Mouse (Mus musculus) retina, embryonic 14.5 days (tissue): ENCODE measurements around the gene Atp6v0a4.
A peak's percentile ranks its signal among the peaks of the same experiment; 100 is the strongest.

Experiments
- DNase-seq: peaks from one replicate; pipeline ENCODE4 v3.0.0-alpha.2; 2015; ENCODE audit warnings: low spot score

Gene Atp6v0a4

DNA sequence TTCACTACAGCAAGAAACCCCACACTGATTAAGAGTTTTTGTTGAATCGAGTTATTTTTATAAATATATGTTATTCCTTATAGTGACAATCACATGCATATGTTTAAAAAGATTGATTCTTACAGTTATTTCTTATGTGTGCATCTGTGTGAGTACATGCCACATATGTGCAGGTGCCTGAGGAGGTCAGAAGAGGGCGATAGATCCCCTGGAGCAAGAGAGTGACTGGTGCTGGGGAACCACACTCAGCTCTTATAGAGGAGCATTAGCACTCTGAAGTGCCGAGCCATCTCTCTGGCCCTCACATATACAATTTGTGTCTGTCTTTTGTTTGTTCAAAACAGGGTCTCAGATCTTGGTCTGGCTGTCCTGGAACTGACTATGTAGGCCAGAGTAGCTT is 50.8 kb downstream of the Atp6v0a4 start:
- DNase-seq: no peak

DNA sequence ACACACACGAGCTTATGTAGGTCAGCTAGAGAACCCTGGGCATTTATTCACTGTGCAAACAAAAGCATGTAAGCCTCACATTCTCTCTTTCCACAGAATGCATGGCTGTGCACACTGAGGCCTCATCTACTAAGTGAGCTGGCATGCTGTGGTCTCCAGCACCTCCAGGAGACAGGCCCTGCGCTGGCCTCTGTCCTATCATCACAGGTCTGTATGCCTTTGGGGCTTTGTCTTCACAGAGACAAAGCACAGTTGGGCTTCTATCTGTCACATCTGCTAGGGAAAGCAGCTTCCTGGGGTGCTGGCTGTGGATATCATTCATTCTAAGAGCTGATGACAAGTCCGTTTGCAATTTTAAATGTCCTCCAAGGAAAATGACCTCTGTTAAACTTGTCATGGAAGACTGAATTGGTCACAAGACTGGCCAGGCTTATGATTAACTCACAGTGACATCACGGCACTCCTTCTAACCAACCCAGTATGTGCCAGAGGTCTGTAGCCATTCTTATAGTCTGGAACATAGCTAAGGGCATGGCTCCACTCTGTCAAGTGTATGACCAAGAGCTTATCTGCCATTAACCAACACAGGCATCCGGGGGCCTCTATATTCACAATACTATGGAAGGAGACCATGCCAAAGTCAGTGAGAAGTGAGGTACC is 52.1 kb downstream of the Atp6v0a4 start:
- DNase-seq: no peak

DNA sequence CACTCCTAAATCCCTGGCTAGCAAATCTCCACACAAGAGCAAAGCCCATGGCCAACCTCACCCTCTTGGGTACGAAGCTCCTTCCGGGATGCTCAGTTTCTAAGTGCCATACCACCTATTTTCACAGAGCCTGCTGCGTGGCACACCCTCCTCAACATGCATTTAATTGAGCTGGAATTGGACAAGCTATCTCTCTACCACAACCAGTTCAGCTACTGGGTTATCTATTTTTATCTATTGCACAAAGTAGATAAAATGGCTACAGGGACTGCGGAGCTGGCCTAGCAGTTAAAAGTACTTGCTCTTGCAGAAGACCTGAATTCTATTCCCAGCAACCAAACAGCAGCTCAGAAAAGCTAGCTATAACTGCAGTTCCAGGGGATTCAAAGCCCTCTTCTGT is 53.1 kb downstream of the Atp6v0a4 start:
- no peak for DNase-seq

DNA sequence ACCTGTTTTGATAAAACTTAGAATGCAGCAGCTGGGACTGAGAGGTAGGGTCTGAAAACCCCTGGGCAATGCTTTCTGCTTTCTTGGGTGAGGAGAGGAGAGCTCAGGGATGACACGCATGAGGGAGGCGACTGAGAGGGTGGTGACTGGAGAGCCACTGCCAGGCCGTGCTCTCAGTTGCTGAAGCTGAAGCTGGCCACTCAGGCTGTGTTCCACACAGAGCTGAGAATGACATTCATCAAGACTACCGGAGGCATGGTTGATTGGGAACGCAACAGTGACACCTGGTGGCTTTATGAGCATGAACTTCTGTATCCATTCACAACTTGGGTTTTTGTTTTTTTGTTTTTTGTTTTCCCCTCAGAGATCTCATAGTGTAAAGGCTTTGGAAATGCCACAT is 58.2 kb downstream of the Atp6v0a4 start:
- DNase-seq: peak; percentile 87

DNA sequence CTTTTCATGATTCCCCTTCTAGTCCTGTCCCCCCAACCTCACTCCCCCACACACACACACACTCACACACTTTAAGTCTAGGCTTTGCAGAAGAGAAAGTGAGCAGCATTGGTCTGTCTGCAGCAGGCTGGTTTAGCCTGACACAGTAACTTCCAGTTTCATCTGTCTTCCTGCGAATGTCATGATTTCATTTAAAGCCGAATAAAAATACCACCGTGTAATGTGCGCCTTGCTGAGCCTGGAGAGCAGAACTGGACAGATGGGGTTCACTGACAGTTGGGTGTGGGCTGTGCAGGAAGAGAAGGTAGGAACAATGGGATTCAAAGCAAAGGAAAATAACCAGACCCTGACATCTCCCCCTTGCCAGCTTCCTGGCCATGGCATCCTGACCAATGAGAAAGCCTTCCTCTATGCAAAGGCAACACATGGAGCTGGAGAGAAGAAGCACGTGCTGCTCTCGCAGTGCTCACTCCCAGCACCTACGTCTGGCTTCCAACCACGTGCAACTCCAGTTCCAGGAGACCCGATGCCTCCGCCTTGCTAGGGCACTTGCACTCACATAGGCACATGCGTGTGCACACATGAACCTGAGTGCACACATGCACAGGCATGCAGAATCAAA is 58.8 kb downstream of the Atp6v0a4 start:
- DNase-seq: no peak

DNA sequence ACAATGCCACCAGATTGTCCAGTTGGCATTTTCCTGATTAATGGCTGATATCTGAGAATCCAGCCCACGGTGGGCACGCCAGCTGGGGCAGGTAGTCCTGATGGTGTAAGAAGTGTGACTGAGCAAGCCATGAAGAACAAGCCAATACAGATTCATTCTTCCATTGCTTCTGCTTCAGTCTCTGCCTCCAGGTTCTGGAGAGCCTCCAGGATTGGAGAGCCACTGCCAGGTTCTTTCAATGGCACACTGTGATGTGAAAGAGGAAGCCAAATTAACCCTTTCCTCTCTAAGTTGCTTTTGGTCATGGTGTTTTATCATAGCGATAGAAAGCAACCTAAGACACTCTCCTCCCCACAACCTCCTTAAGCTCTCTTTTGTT is 59.3 kb downstream of the Atp6v0a4 start:
- no peak for DNase-seq

DNA sequence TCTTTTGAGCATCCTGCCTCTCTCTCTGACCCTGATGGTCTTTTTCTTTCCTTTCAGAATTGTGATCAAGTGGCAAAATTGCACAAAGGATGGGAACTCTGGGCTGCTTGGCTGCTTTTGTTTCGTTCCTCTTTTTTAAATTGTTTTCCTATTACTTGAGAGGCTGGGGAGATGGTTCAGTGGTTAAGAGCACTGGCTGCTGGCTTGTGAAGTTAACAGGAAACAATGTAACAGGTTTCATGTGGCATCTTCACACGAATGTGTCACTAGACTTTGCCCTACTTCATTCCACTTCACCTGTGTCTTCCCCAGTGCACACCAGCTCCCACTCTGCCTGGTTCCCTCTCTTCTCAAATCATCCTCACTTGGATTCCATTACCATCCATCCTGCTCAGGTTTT is 59.8 kb downstream of the Atp6v0a4 start:
- no peak for DNase-seq

DNA sequence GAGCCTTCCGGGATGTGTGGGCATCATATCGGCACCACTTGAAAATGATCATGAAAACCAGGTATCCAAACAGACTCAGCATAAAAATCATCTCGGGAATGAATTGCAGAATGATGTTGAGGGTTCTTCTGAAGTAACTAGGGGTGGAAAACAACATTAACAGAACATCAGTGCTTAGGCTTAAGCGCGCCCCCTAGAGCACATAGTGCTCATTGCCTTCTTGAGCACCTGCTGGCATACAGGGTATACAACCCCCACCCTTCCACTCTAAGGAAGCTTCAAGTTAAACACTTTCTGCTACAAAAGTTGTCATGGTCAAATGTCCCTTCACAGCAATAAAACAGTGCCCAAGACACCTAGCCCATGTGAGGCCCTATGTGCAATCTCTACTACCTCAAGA is 65.6 kb downstream of the Atp6v0a4 start:
- no peak for DNase-seq

DNA sequence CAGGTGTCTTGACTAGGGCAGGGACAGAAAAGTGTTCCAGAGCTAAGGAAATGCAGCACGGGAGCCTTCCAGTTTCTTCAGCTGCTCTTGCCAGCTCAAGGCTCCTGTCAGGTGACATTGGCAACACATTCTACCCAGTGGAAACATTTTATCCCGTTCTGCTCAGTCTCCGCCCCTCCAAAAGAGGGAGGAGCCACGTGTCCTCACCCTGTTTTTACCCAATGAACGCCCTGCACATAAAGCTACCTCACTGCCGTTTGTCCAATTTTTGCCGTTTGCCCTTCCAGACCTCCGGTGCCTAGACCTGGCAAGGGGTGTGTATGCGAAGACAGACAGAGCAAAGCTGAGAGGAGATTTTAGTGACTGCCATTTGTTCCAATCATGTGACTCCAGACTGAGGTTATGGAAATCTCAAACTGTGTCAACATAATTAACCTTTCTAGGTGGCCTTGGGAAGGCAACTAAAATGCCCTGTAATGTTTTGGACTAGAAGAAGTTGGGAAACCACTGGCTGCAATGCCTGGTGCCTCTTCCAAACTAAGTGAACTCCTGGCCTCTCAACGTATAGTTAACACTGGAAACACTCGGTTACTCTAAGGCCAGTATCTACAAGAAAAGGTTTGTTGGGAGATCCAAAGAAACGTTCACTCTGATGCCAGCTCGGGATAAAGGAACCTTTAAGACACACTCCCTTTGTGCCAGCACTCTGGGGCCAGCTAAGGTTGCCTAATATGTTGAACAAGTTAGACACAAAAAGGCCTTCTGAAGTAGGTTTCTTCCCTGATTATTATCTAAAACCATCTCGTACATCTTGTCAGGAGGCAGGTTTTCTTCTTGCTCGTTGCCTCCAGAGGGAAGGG is 68.7 kb downstream of the Atp6v0a4 start:
- no peak for DNase-seq

DNA sequence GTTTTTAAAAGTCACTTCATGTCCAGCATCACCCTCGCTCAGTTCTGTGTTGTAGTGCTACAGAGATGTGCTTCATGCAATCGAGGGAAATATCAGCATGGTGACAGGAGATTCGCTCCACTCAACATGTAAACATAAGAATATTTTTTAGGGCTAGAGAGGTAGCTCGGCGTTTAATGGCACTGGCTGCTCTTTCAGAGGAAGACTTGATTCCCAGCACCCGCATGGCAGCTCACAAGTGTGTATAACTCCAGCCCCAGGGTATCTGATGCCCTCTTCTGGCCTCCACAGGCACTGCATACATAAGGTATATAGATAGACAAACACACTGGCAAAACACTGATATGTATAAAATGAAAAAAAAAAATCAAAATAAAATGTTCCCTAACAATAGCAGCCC is 74.8 kb downstream of the Atp6v0a4 start:
- DNase-seq: no peak

DNA sequence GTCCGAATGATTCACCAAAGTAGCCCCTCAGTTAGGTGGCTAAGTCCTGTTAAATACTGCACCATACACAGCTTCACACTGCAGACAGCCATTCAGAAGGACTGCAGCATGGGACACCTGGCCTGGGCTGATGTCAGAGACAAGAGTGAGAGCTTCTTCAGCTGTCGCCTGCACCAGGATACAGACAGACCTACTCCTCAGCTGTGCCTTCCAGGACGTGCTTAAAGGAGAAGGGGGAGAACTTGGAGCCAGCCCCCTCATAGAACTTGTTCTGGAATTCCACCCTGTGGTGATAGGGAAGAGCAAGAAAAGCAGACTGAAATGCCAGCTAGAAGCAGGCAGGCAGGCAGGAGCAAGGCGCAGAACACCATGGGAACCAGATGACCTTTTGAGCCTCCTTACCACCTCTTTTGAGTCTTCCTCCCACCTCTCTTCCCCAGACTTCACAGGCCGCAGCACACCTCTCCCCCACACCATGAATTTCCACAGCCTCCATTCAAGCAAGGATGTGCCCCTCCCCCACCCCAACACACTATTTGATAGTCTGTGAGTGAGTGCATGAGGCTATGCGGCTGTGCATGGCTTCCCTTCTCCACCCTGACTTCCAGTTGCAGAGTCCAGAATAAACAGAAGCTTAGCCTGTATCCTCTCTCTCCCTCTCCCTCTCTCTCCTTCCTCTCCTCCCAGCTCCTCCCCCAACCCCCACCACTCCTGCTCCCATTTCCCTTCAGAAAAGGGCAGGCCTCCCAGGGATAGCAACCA is 75.4 kb downstream of the Atp6v0a4 start:
- no peak for DNase-seq

DNA sequence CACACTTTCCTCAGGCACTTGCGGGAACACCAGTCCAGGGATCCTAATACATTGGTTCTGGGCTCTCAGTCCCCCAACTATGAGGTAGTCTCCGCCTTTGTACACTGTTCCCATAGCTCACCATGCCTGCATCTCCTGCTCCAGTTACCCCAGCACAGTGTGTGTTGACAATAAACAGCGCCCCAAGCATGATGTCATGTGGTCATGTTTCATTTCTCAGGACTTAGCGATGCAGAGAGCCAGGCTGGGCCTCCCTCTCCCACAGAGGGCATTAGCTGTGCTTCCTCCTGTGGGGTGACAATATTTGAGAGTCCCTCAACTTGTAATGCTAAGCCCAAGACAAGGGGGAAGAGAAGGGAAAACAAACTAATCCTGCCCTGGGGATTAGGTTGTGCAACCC is 76.4 kb downstream of the Atp6v0a4 start:
- no peak for DNase-seq

DNA sequence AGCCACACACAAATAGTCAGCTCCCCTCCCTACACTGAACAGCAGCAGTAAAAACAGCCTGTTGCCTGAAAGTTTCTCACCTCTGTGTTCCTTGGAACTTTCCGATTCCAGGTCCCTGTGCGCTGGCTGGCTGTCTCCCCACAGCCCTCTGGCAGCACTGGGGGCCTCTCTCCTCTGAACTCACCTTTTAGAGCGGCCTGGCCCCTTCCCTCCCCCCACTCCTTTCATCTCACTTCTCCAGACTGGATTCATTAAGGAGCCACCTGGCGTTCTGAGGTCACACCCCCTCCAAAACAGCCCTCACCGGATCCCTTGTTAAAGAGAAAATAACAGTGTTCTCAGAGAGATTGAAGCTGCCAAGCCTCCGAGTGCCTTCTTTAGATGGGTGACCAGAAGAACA is 77.5 kb downstream of the Atp6v0a4 start, which contains the start of gene Svopl:
Gene Svopl (minus strand): TSS at position 159 of the 400 bp plus-strand sequence.
- no peak for DNase-seq

DNA sequence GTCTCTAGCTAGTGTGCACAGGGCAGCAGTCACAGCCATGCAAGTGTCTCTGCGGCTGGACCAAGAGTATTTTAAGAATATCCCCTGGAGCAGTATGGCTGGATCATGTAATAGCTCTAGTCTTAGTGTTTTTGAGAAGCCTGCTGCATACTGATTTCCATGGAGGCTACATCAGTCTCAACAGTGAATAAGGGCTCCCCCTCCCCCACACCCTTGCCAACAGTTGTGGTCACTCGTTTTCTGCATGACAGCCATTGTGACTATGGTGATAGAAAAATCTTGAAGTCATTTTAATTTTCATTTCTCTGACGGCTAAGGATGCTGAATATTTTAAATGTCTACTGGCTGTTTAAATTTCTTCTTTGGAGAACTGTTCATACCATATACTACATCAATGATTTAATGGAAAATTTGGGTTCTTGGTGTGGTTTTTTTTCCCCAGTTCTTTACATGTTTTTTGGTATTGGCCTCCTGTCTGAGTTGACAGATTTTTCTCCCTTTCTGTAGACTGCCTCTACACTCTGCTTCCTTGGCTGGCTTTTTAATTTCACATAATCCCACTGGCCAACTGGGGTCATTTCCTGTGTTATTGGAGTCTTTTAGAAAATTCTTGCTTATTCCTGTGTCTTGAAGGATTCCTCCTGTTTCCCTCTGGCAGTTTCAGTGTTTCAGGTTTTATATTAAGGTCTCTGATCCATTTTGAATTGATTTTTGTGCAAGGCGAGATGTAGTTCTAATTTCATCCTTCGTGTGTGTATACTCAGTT is 91.4 kb downstream of the Atp6v0a4 start:
- DNase-seq: no peak

DNA sequence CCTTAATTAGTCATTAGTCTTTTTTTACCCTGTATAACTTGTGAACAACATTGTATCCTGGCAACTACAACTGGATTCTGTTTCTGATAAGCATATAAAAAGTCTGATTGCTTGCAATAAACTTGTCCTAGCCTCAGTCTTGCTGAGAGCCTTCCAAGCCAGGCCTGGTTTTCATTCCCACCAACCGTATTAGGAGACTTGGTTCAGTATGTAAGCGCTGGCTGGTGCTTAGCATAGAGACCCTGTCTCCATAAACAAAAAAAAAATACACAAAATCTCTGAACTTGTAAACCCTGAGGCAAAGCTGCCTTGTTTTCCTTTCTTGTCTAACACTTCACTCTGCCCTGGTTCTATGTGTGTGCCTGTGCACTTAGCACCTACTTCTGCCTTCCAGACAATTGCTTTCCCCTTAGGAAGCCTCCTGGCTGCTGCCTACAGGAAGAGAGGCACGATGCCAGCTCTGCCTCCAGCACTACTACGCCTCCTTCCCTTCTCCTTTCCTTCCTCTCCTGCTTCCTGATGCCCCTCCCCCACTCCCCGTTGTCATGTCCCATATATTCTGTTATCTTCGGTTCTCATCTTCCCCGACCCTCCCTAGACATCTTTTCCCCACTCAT is 92.4 kb downstream of the Atp6v0a4 start:
- no peak for DNase-seq

DNA sequence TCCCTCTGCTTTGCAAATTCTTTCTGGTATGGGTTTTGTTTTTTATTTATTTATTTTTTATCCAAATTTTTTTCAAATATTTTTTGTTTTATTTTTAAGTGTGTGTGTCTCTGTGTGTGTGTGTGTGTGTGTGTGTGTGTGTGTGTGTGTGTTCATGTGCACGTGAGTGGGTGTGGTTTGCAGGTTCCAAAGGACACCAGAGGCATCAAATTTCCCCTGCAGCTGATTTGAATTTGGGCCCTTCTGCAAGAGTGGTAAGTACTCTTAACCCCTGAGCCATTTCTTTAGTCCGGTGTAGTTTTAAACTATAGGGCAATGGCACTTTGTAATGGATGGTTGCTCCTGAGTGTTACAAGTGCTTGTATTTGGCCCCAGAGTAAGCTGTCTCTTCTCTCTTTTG is 96.2 kb downstream of the Atp6v0a4 start:
- DNase-seq: no peak

DNA sequence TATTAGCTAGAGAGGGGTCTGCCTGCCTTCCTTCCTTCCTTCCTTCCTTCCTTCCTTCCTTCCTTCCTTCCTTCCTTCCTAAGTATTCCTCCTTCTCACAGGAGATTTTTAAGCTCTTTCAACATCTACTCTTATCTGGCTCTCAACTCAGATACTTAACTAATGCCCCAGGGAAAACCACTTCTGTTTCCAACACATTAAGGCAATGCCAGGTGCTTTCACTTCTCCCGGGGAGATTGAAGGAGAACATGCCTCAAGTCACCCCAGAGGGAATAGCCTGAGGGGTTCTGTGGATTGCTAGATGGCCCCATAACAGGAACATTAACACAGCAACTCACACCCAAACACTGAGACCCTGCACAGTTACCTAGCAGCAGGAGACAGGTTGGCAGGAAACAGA is 96.6 kb downstream of the Atp6v0a4 start:
- no peak for DNase-seq

DNA sequence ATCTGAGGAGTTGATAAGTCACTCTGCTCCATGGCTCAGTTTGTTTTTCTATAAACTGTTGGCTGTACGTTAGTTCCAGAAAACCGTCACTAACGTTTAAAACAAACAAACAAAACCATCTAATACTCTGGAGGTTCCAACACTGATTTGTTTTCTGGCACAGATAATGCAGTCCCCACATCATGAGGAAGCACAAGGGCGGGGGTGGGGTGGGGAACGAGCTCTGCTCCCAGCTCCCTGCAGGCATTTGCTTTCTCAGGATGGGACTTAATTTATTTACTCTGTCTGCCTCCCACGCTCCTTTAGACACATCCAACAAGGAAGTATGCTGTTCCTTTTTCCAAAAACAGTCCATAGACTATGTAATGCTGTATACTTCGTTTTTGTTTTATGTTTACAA is 101.1 kb downstream of the Atp6v0a4 start:
- DNase-seq: no peak

DNA sequence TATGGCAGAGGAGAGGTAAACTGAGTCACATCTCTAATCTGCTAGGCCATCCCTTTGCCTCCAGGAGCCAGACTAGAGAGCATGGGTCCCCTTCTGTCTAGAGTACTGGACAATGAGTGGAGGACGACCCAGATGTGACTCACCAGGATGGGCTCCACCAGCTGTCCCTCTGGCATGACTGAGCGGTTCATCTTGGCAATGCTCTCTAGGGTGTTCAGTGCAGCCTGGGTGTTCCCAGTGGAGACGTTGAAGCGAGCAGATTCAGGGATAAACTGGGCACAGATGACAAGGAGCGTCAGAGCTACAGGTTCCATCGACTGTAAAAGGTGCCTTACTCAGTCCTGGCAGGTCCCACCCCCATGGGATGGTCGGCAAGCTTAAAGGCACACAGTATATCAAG is 103.0 kb downstream of the Atp6v0a4 start:
- DNase-seq: no peak

DNA sequence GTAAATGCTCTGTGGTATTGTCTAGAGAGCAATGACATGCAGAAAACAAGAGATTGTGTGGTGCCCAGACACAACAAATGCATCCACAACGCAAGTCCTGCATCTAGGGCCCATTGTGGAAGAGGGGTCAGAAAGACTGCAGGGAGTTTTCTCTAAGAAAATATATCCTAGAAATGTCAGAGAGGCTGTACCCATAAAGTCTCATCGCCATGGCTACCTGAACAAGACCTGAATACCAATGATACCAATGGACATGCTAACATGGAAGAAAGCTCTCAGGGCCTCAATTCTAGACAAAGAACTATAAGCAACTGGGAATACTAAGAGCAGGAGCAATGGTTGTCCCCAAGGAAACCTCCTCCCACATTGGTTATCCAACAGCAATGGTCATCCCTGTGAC is 111.6 kb downstream of the Atp6v0a4 start:
- DNase-seq: no peak

DNA sequence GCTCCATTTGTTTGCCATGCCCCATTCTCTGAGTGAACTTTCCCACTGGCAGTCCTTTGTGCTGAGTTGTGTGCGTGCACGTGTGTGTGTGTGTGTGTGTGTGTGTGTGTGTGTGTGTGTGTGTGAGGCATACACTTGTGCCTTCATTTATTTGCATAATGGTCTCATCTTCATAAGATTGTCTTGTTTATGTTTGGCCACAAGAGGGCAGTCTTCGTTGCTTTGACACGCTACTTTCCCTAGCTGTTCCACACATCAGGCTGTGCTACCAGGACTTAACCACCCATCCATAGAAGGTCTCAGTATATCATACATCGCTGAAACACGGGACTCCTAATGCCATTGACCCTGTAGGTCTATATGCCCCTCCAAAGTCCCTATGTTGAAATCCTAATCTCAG is 116.9 kb downstream of the Atp6v0a4 start:
- DNase-seq: peak; percentile 78
